Mouse (Mus musculus): ENCODE measurements at regions not wholly inside any gene's neighbourhood (a gene's known extent, or its start where the extent isn't known, plus 50 kb on each side); places are given as distances from the start of the nearest gene placed in this dataset.

DNA sequence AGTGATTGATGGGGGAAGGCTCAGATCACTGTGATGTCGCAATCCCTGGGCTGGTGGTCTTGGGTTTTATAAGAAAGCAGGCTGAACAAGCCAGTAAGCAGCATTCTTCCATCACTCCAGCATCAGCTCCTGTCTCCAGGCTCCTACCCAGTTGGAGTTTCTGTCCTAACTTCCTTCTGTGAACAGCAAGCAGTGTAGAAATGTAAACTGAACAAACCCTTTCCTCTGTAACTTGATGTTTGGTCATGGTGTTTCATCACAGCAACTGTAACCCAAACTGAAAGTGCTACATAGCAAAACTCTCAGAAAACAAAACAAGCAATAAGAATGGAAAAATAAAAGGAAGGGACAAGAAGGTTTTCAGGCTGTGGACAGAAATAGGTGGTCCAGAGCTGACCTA lies 71.5 kb upstream of the Marcks start:
- ATAC-seq (replicated peaks; ENCODE audit: low FRiP score, poor library complexity, severe bottlenecking): no peak

DNA sequence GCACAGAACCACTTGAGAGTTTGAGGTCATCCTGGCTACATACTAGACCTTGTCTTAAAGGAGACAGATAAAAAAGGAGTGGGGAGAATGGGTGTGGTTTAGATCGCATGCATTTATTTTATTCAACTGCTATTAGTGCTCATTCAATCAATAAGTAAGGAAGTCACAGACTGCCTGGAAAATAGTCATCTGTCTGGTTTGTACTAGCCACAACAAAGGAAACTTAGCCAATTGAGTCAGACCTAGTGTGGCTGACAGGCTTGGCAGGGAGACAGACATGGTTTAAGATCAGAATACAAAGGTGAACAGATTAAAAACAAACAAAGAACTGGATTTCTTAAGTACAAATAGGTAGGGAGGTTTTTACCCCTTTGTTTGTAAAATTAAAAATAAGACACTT lies 68.3 kb upstream of the Marcks start:
- no peak for ATAC-seq (replicated peaks; ENCODE audit: low FRiP score, poor library complexity, severe bottlenecking)

DNA sequence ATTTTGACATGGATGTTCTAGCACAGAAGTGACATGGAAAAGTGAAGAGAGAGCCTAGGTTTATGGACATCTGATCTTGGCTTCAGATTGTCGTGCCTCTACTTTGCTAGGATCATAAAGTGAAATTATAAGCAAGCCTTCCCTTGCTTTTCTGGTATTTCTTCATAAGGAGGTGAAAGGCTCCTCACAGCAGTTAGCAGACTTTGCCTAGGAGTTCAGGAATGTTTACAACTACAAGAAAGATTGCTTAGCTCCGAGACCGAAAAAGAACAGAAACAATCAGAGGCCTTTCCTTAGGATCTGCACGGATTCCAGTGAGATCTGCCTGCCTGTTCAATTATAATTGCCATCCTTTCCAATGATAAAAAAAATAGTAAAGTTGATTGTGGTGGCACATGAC lies 67.8 kb upstream of the Marcks start:
- ATAC-seq (replicated peaks; ENCODE audit: low FRiP score, poor library complexity, severe bottlenecking): no peak

DNA sequence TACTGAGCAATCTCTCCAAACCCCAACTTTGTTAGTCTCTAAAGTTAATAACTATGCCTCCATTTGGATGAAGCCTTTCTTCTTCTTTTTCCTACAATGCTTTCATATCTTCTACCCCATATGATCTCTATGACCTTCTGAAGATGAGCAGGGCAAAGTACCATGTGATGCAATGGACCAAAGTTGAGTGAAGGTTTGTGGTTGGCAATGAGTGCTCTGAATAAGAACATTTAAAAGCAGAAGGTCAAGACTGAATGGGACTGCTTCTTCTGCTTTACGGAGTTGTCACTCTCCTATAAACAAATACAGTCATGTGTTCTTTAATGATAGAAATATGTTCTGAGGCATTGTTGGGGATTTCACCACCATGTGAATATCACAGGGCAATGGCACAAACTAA lies 65.0 kb upstream of the Marcks start:
- no peak for ATAC-seq (replicated peaks; ENCODE audit: low FRiP score, poor library complexity, severe bottlenecking)

DNA sequence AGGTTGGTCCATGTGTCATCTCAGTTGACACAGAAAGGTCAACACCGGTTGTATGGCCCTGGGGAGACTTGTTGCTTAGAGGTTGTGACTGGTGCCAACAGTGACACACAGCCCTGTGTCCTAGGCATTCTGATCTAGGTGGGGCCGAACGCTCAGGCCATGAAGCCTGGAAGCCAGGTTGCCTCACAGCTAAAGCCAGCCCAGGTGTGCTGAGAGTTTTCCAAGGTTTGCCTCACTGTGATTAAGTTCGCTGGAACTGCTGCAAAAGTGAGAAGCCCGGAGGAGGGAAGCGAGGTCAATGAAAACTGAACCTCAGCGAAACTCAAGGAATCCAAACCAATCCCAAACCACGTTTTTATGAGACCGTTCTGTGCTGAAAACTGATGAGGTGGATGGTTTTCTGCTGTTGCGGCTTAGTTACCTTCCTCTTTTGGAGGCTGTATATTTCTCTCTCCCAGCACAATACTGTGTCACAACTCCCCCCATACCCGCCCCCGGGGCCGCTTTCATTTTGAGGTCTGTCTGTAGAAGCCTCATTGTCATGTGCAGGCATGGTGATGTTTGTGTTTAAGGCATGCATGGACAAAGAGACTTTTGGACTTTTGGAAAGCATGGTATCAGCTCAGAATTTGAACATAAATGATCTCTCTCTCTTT lies 56.2 kb upstream of the Marcks start:
- ATAC-seq (replicated peaks; ENCODE audit: low FRiP score, poor library complexity, severe bottlenecking): no peak

DNA sequence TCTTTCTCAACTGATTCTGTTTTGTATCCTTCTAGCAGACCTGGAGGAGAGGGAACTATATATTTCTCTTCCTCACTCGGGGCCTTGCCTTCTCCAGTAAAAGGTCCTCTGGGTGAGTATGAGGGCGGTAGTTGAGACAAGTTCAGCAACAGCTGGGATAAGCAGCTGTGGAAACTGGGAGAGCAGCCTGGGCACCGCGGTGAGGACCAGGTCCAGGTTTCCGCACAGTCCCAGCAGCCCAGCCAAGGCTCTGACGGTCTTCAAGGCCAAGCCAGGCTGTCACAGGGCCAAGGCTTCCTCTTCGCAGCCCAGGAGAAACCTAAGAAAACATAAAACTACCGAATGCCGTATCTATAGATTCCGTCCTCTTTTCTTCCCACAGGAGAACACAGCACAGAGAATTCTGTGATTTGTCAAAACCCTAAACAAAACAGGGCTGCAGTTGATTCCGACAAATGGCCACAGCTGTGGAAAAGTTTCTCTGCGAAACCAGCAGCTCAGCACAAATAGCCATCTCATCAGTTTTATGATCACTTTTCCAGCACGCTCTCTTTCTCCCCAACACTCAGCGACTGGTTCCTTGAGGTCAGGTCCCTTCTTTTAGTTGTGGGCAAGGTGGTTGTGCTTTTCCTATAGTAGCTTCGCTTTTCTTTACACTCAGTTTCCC lies 55.5 kb upstream of the Marcks start:
- ATAC-seq (replicated peaks; ENCODE audit: low FRiP score, poor library complexity, severe bottlenecking): no peak

DNA sequence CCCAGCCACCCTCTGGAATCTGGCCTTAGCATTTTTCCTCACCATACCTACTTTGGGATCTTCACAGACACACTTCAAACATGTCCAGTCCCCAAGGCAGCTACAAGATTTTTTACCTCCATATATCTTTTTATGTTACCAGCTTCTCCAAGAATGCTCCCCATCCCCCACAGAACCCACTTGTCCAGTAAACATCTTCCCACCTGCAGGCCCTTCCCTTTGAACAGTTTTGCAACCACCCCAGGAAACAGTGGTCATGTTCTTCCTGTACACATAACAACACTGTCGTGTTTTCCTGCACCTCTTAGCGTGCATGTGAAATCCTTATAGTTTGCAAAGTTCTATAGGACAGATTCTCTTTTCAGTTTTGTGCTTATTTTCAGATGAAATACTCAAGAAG lies 53.9 kb upstream of the Marcks start:
- no peak for ATAC-seq (replicated peaks; ENCODE audit: low FRiP score, poor library complexity, severe bottlenecking)

DNA sequence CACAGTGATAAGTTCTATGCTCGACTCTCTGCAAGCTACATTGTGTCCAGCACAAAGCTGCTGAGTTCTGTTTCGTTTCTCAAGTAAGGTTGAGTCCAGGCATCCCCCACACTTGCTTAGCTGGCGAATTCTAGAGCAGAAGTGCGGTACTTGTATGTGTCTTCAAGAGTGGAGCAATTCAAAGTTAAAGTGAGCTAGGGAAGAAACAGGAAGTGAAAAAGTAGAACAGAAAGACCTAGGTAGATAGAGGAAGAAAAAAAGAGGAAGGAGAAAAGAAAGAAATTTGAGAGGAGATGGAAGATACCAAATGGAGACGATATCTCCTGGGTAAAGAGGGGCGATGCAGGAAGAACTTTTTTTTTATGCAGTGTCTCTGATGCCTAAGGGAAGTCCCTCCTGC lies 51.4 kb upstream of the Marcks start:
- ATAC-seq (replicated peaks; ENCODE audit: low FRiP score, poor library complexity, severe bottlenecking): no peak
